Mouse (Mus musculus) heart, postnatal 14 days (tissue): ENCODE data around the gene Sec31a. TPM values are rescaled to one million over a fixed set of nuclear protein-coding genes. Genes with fewer than 3 reads are reported as not detected.

ENCODE experiments used
- DNase-seq, 2 experiments: peaks; one replicate each; pipeline ENCODE4 v3.0.0; 2021 to 2022
- intact Hi-C: fragments of 180-260 bp; cut with DNase I; formaldehyde crosslinking; loops from one replicate; pipeline ENCODE4 v1.15.1; 2025
- total RNA-seq, 2 experiments: library from RNA; stranded (reverse); gene quantifications; 2 replicates each; pipeline ENCODE4 v1.2.3; 2021

The Sec31a gene
- total RNA-seq, 2 experiments from 2014 or later: 114 to 118 TPM

- intact Hi-C loops: no loop called here
- DNase-seq: no peak
Measured at GRCm38 (mm10) chr5:100315646-100316045, 100.4 kb downstream of the Sec31a start.

- no peak for DNase-seq
- intact Hi-C loops: no loop called here
Measured at GRCm38 (mm10) chr5:100312391-100312790, 103.6 kb downstream of the Sec31a start.

Other genes starting within 250 kb of the Sec31a start
- 10 to 100 TPM in 1 of 2 experiments, 1 to 10 TPM in 1; 8.4 to 12.8 TPM for gene Lin54, start 84.4 kb upstream of the Sec31a start, total RNA-seq
- 10 to 100 TPM; 73.4 to 77.0 TPM for gene Cops4, start 102.1 kb upstream of the Sec31a start, total RNA-seq
- gene Plac8, start 156.0 kb upstream of the Sec31a start, total RNA-seq: 1 to 10 TPM; 1.5 to 2.4 TPM